Mouse (Mus musculus) myocyte (in vitro differentiated cells): ENCODE data around the gene Ostc. TPM values are rescaled to one million over a fixed set of nuclear protein-coding genes. Genes with fewer than 3 reads are reported as not detected.
A peak's percentile ranks its signal among the peaks of the same experiment; 100 is the strongest.

Experiments
- H3K27me3 ChIP-seq: one replicate; pipeline ENCODE4 v1.6.1; 2011; ENCODE audit not compliant: control insufficient read depth, insufficient read depth, insufficient read length
- H3K36me3 ChIP-seq: one replicate; pipeline ENCODE4 v1.6.1; 2011; ENCODE audit not compliant: control insufficient read depth, insufficient read depth
- H3K4me2 ChIP-seq: one replicate; pipeline ENCODE4 v1.6.1; 2011; ENCODE audit warnings: low read depth, control low read depth
- H3K4me3 ChIP-seq: one replicate; pipeline ENCODE4 v1.5.1; 2011; ENCODE audit warnings: mild to moderate bottlenecking, control low read depth, moderate library complexity
- H3K79me2 ChIP-seq: one replicate; pipeline ENCODE4 v1.6.1; 2011; ENCODE audit not compliant: control insufficient read depth, insufficient read depth
- H3ac ChIP-seq: one replicate; pipeline ENCODE4 v1.6.1; 2011; ENCODE audit not compliant: control insufficient read depth, insufficient read length
- CEBPB ChIP-seq: IDR thresholded peaks from 2 replicates; pipeline ENCODE4 v1.6.1; 2011; ENCODE audit warnings: mild to moderate bottlenecking, moderate library complexity; ENCODE audit not compliant: poor library complexity, insufficient read depth, severe bottlenecking
- E2F4 ChIP-seq: IDR thresholded peaks from one replicate; pipeline ENCODE4 v1.6.1; 2011; ENCODE audit warnings: mild to moderate bottlenecking, control low read depth, moderate library complexity; ENCODE audit not compliant: insufficient read depth
- MAX ChIP-seq: IDR thresholded peaks from one replicate; pipeline ENCODE4 v1.6.1; 2011; ENCODE audit warnings: low read depth, mild to moderate bottlenecking, control low read depth
- MYOD1 ChIP-seq, 3 experiments: IDR thresholded peaks; one replicate each; pipeline ENCODE4 v1.6.1; 2011; ENCODE audit warnings: control low read depth in 2 of 3, low read depth in 2 of 3, mild to moderate bottlenecking in 2 of 3, moderate library complexity in 1 of 3; ENCODE audit not compliant: insufficient read length in 2 of 3, control insufficient read depth in 1 of 3
- MYOG ChIP-seq, 3 experiments: IDR thresholded peaks; one replicate each; pipeline ENCODE4 v1.6.1; 2011; ENCODE audit warnings: control low read depth in 2 of 3, low read depth in 2 of 3, mild to moderate bottlenecking in 2 of 3; ENCODE audit not compliant: insufficient read length in 2 of 3, control insufficient read depth in 1 of 3, insufficient read depth in 1 of 3
- POLR2A ChIP-seq: IDR thresholded peaks from one replicate; pipeline ENCODE4 v1.6.1; 2011; ENCODE audit warnings: low read depth, mild to moderate bottlenecking, control low read depth, moderate library complexity; ENCODE audit not compliant: insufficient read length
- POLR2AphosphoS2 ChIP-seq: IDR thresholded peaks from one replicate; pipeline ENCODE4 v1.6.1; 2011; ENCODE audit warnings: low read depth, control low read depth; ENCODE audit not compliant: insufficient read length
- REST ChIP-seq: IDR thresholded peaks from one replicate; pipeline ENCODE4 v1.6.1; 2011; ENCODE audit warnings: mild to moderate bottlenecking, control low read depth, moderate library complexity; ENCODE audit not compliant: insufficient read depth, insufficient read length
- SRF ChIP-seq: IDR thresholded peaks from one replicate; pipeline ENCODE4 v1.6.1; 2011; ENCODE audit warnings: low read depth; ENCODE audit not compliant: control insufficient read depth, insufficient read length
- TCF12 ChIP-seq: IDR thresholded peaks from one replicate; pipeline ENCODE4 v1.6.1; 2011; ENCODE audit warnings: mild to moderate bottlenecking, control low read depth; ENCODE audit not compliant: poor library complexity, insufficient read depth, severe bottlenecking
- TCF3 ChIP-seq: IDR thresholded peaks from one replicate; pipeline ENCODE4 v1.6.1; 2011; ENCODE audit warnings: low read depth, control low read depth; ENCODE audit not compliant: insufficient read length
- USF1 ChIP-seq: IDR thresholded peaks from one replicate; pipeline ENCODE4 v1.6.1; 2011; ENCODE audit warnings: low read depth, mild to moderate bottlenecking, control low read depth, moderate library complexity
- polyA plus RNA-seq: library from polyadenylated mRNA; unstranded; fragments of >200 nt; fragmentation: generic; extraction: Trizol; gene quantifications from one replicate; pipeline ENCODE4 v1.2.1, GENCODE M21; 2012; ENCODE audit warnings: missing spikeins

Ostc gene
- polyA plus RNA-seq, 1 experiment = 150 TPM

DNA sequence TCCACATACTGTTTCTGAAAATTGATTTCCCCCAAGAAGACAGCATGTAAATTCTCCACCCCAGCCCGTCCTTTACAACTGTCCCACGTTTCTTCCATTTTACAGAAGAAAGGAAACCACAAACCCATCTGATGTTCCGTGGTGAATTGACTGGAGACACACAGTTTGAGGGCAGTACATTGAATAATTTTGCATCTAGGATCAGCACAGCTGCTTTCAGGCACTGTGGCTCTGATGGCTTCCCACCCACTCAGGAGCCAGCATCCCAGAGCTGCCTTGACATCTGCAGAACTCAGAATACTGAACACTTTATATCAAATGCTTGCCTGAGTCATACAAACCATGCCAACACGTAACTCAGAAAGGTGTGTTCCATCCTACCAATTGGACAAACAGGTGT lies 11.0 kb upstream of the Ostc start:
- Histone ChIP-seq H3K27me3 (no peaks in the 10 kb centered on the region), H3ac (no peak overlapping the region), H3K4me3 (no peak overlapping the region), H3K36me3 (no peaks in the 10 kb centered on the region), H3K79me2 (no peaks in the 10 kb centered on the region), H3K4me2 (no peak overlapping the region)
- no peak for TF ChIP-seq TCF3
- TF ChIP-seq MYOG (IDR thresholded peaks at IDR 0.05; ENCODE audit: control insufficient read depth in 1 of 3, insufficient read depth in 1 of 3, insufficient read length in 2 of 3, low read depth in 2 of 3) = no peak
- TF ChIP-seq REST = no peak
- no peak for TF ChIP-seq CEBPB

DNA sequence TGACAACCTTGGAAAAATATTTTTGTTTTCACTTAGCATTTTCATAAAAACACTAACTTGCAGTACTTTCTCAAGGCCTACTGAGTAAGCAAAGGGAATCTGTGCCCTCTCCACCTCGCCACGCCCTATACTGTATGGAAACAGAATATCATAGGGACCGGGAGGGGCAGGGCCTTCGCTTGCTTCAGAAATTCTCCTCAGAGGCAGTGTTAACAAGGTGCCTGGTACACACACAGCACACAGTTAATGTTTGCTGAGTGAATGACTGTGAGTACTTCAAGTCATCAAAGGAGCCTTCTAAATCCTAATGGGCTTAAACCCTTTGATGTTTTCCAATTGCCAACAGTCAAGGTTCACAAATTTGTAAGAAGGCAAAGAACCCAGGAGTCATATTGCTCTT lies 9.6 kb upstream of the Ostc start:
- Histone ChIP-seq H3K4me3 (no peak overlapping the region), H3K36me3 (no peaks in the 10 kb centered on the region), H3ac (no peak overlapping the region), H3K79me2 (no peaks in the 10 kb centered on the region), H3K27me3 (no peaks in the 10 kb centered on the region), H3K4me2 (no peak overlapping the region)
- TF ChIP-seq MAX = no peak
- no peak for TF ChIP-seq E2F4
- no peak for TF ChIP-seq TCF12
- TF ChIP-seq TCF3 = no peak
- TF ChIP-seq USF1 = no peak
- TF ChIP-seq POLR2A = no peak

DNA sequence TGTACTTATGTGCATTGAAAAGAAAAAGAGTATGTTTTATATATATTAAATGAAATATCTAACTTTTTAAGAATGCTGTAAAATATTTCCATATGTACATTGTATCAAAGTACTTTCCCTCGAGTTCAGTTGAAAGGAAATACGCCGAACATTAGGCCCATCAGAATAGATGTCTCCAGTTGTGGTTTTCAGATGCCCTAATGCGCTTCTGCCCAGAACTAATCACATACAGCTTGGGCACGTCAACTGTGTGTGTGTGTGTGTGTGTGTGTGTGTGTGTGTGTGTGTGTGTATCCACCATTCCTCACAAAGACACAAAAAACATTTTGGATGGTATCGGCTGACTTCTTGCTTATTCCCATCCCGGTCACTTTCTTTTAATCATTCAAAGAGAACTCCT lies 7.3 kb upstream of the Ostc start:
- TF ChIP-seq POLR2A (no peak), TCF3 (no peak), E2F4 (no peak), USF1 (no peak), CEBPB (no peak), MYOD1 (IDR thresholded peaks at IDR 0.05; ENCODE audit: control insufficient read depth in 1 of 3, insufficient read length in 2 of 3, low read depth in 2 of 3) (no peak), TCF12 (no peak), POLR2AphosphoS2 (no peak)
- H3K4me2 ChIP-seq = no peak overlapping the region
- no peak overlapping the region for H3K4me3 ChIP-seq
- H3K36me3 ChIP-seq = no peaks in the 10 kb centered on the region
- H3ac ChIP-seq = no peak overlapping the region
- no peaks in the 10 kb centered on the region for H3K27me3 ChIP-seq
- no peaks in the 10 kb centered on the region for H3K79me2 ChIP-seq

DNA sequence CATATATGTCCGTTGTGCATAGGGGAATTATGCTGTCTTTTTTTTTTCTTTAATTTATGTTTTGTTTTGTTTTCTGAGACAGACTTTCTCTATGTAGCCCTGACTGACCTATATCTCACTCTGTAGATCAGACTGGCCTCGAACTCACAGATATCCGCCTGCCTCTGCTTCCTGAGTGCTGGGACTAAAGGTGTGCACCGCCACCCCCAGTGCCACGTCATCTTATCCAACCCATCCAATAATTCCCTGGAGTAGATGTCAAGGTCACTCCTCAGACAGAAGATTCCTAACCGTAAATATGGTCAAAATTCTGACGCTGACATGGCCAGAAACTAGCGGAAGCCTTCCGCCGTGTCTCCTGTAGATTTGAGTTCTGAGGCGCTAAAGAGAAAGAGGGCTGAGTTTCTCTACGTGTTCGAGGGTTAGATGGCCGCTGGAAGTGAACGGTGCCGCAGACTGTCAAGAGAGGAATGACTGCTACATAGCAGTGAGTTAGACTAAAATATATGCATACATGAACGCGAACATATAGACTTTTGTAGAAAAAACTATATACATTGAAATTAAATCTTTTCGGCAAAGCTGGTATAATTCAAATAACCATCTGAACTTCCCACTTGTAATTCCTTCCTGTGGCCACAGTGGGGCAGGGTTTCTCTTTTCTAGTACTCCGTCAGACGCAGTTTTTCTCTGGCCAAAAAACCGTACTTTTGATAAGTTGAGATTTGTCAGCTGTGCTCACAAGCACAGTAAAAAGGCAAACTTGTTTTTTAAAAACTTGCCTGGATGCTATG lies 5.7 kb upstream of the Ostc start:
- Histone ChIP-seq H3K4me2 (peak overlapping the region; percentile 91), H3K4me3 (peak overlapping the region; percentile 12), H3K79me2 (no peaks in the 10 kb centered on the region), H3K36me3 (no peaks in the 10 kb centered on the region), H3K27me3 (no peaks in the 10 kb centered on the region), H3ac (no peak overlapping the region)
- no peak for TF ChIP-seq TCF3
- no peak for TF ChIP-seq MAX
- no peak for TF ChIP-seq CEBPB
- no peak for TF ChIP-seq TCF12
- no peak for TF ChIP-seq POLR2AphosphoS2
- TF ChIP-seq SRF = no peak
- TF ChIP-seq USF1 = no peak
- TF ChIP-seq MYOD1 (IDR thresholded peaks at IDR 0.05; ENCODE audit: control insufficient read depth in 1 of 3, insufficient read length in 2 of 3, low read depth in 2 of 3) = no peak
- TF ChIP-seq POLR2A = no peak

DNA sequence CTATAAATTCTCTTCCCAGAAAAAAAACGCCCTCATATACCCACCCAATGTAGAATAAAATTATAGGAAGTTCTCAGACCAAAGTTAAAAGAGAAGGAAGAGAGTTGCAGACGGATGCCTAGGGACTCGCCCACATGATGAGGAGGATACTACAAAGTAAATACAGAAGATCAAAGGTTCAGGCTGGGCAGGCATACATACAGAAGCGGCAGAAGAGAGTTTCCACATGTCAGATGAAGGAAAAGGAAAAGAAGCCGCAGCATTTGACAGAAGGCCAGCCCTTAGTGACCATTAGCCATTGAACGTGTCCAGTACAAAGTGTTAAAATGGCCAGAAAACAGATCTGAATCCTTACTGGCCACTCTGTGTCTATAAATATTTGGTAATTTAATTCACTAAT lies 3.6 kb upstream of the Ostc start:
- no peaks in the 10 kb centered on the region for H3K27me3 ChIP-seq
- no peak overlapping the region for H3K4me3 ChIP-seq
- TF ChIP-seq TCF12 = no peak
- TF ChIP-seq POLR2A = no peak
- no peak for TF ChIP-seq POLR2AphosphoS2
- no peak for TF ChIP-seq SRF
- TF ChIP-seq MYOD1 (IDR thresholded peaks at IDR 0.05; ENCODE audit: control insufficient read depth in 1 of 3, insufficient read length in 2 of 3, low read depth in 2 of 3) = no peak
- TF ChIP-seq CEBPB = no peak
- TF ChIP-seq MAX = no peak
- TF ChIP-seq E2F4 = no peak
- TF ChIP-seq MYOG (IDR thresholded peaks at IDR 0.05; ENCODE audit: control insufficient read depth in 1 of 3, insufficient read depth in 1 of 3, insufficient read length in 2 of 3, low read depth in 2 of 3) = no peak
- H3ac ChIP-seq = no peak overlapping the region
- no peaks in the 10 kb centered on the region for H3K36me3 ChIP-seq
- H3K4me2 ChIP-seq = no peak overlapping the region
- peaks cover 11% of the 10 kb centered on the region for H3K79me2 ChIP-seq

DNA sequence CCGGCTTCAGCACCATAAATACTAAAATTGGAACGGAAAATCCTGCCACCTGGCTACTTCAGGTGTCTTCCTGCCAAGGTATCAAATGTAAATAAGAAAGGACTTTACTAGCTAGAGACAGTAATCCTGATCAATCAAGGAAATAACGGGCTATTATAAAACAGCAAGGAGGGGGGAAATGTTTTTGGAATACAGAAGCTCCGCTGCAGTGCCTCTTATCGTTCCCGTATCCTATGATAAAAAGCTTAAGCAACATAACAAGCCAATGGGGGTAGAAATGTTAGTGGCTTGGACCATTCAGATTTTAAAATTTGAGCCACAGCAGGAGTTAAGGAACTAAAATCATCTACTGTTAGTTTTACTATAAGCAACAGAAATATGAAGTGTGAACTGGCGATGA lies 859 bp upstream of the Ostc start:
- peaks cover under 1% of the 10 kb centered on the region for H3K36me3 ChIP-seq
- H3K4me2 ChIP-seq = peak overlapping the region; percentile 61
- no peaks in the 10 kb centered on the region for H3K27me3 ChIP-seq
- H3K4me3 ChIP-seq = no peak overlapping the region
- H3K79me2 ChIP-seq = peaks cover 31% of the 10 kb centered on the region
- no peak for TF ChIP-seq USF1
- TF ChIP-seq TCF3 = no peak
- TF ChIP-seq MAX = no peak
- no peak for TF ChIP-seq POLR2A
- TF ChIP-seq MYOG (IDR thresholded peaks at IDR 0.05; ENCODE audit: control insufficient read depth in 1 of 3, insufficient read depth in 1 of 3, insufficient read length in 2 of 3, low read depth in 2 of 3) = no peak
- no peak for TF ChIP-seq CEBPB
- TF ChIP-seq MYOD1 (IDR thresholded peaks at IDR 0.05; ENCODE audit: control insufficient read depth in 1 of 3, insufficient read length in 2 of 3, low read depth in 2 of 3) = no peak
- TF ChIP-seq POLR2AphosphoS2 = no peak
- no peak overlapping the region for H3ac ChIP-seq
